Mouse (Mus musculus) spleen, adult 2 months (tissue): Measurements from ENCODE around the gene Art4. TPM values are rescaled to one million over a fixed set of nuclear protein-coding genes. Genes with fewer than 3 reads are reported as not detected.

Source experiments
- DNase-seq, 2 experiments: peaks; one replicate each; pipeline versions ENCODE4 v3.0.0 to v3.0.0-alpha.2; 2012 to 2021; ENCODE audit warnings: low spot score in 2 of 2, low read depth in 1 of 2
- H3K27ac ChIP-seq: fragments of 200-500 bp; 2 replicates; pipeline ENCODE4 v1.5.1; 2012; ENCODE audit warnings: low read length, inconsistent platforms; ENCODE audit not compliant: insufficient read depth
- H3K27me3 ChIP-seq: fragments of 200-500 bp; 2 replicates; pipeline ENCODE4 v1.6.1; 2012; ENCODE audit warnings: mild to moderate bottlenecking, moderate library complexity, low read length, inconsistent platforms; ENCODE audit not compliant: control insufficient read depth, insufficient read depth
- H3K36me3 ChIP-seq: fragments of 200-500 bp; 2 replicates; pipeline ENCODE4 v1.6.1; 2012; ENCODE audit warnings: mild to moderate bottlenecking, low read length, inconsistent platforms; ENCODE audit not compliant: control insufficient read depth, insufficient read depth
- H3K4me1 ChIP-seq: fragments of 200-500 bp; 2 replicates; pipeline ENCODE4 v1.6.1; 2011; ENCODE audit warnings: inconsistent platforms; ENCODE audit not compliant: control insufficient read depth, insufficient read depth, insufficient read length
- H3K4me3 ChIP-seq: fragments of 200-500 bp; 2 replicates; pipeline ENCODE4 v1.5.1; 2011; ENCODE audit warnings: mild to moderate bottlenecking, inconsistent platforms; ENCODE audit not compliant: insufficient read depth, insufficient read length; ENCODE audit errors: extremely low read depth
- CTCF ChIP-seq: fragments of 200-500 bp; IDR thresholded peaks from 2 replicates; pipeline ENCODE4 v1.5.1; 2011; ENCODE audit warnings: mild to moderate bottlenecking, inconsistent platforms; ENCODE audit not compliant: insufficient read depth, insufficient read length, insufficient replicate concordance; ENCODE audit errors: extremely low read depth
- POLR2A ChIP-seq: fragments of 200-500 bp; IDR thresholded peaks from 2 replicates; pipeline ENCODE4 v1.6.1; 2011; ENCODE audit warnings: low read depth, low read length, inconsistent platforms
- WGBS: fragments of 180-500 bp; shearing (Covaris S2); methylation state at CpG from one replicate; pipeline ENCODE4 v1.1.7; 2018; 5-methylcytosine and 5-hydroxymethylcytosine counted together
- polyA plus RNA-seq: library from polyadenylated mRNA; depleted of rRNA; stranded (reverse); fragments of >200 nt; gene quantifications from 2 replicates; pipeline ENCODE4 v1.2.3, GENCODE M21; 2012

The Art4 gene
- polyA plus RNA-seq, 1 experiment: 4.8 TPM

- Histone ChIP-seq H3K27me3 (no peaks in the 10 kb centered on the region), H3K4me1 (no peaks in the 10 kb centered on the region), H3K4me3 (no peak overlapping the region), H3K36me3 (peaks cover 70% of the 10 kb centered on the region), H3K27ac (no peak overlapping the region)
- WGBS: 97% methylated on average over 21 of the region's 21 CpGs
- no peak for DNase-seq
- TF ChIP-seq POLR2A (no peak), CTCF (no peak)
Observed at GRCm38 (mm10) chr6:136820381-136820780, 37.2 kb downstream of the Art4 start.

DNA sequence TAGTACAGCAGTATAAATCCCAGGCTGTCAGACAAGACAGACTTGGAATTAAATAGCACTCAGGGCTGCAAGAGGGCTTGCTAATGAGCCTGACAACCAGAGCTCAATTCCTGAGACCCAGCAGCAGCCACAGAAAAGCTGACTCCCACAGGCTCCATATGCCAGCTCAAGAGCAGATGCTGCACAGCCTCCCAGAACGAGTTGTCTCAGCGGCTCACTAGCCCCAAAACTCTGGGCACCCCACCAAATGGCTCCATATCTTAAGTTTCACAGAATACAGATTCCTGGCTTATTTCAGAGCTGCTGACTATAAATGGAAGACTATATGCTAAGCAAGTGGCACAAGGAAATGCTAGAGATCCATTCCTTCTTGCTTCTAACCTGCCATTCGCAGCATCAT, 40.0 kb downstream of the Art4 start:
- Histone ChIP-seq H3K4me3 (no peak overlapping the region), H3K27ac (no peak overlapping the region), H3K4me1 (no peaks in the 10 kb centered on the region), H3K27me3 (no peaks in the 10 kb centered on the region), H3K36me3 (peaks cover 68% of the 10 kb centered on the region)
- WGBS: 97% methylated on average over 3 of the region's 3 CpGs
- DNase-seq: no peak
- TF ChIP-seq CTCF (no peak), POLR2A (no peak)

DNA sequence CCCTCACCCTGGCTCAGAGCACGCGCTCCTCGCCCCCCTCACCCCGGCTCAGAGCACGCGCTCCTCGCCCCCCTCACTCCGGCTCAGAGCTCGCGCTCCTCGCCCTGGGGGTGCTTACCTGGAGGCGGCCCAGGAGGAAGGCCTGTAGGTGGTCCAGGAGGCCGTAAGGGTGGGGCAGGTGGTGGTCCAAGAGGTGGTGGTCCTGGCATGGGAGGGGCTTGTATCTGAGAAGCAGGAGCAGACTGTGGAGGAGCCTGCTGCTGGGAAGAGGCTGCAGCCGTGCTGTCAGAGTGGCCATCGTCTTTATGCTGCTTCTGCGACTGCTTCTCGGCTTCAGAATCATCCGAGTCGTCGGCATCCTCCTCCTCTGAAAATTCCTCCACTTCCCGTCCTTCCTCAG, 40.7 kb downstream of the Art4 start:
- H3K4me1 ChIP-seq: no peaks in the 10 kb centered on the region
- peaks cover 63% of the 10 kb centered on the region for H3K36me3 ChIP-seq
- no peak overlapping the region for H3K4me3 ChIP-seq
- no peak for TF ChIP-seq CTCF
- TF ChIP-seq POLR2A: no peak
- H3K27me3 ChIP-seq: no peaks in the 10 kb centered on the region
- 95% methylated on average over 21 of the region's 21 CpGs for WGBS
- H3K27ac ChIP-seq: no peak overlapping the region
- DNase-seq: no peak

DNA sequence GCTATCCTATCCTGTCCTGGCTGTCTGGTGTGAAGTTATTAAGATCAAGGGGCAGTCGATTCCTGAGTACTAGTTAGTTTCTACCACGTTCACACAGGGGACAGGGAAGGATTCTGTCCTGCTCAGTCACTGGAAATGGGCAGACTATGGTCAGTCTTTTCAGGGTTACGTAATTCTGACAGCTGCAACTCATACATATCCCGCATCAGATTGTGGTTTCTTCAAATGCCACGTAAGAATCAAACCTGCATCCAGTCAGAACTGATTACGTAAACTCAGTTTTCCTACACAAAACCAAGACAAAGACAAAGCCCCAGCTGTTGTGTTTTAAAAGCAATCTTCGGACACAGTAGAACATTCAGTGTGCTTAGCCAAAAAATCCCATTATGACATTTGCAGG, 42.2 kb downstream of the Art4 start:
- no peak for TF ChIP-seq CTCF
- TF ChIP-seq POLR2A: no peak
- no peaks in the 10 kb centered on the region for H3K27me3 ChIP-seq
- H3K36me3 ChIP-seq: peaks cover 50% of the 10 kb centered on the region
- no peak overlapping the region for H3K4me3 ChIP-seq
- no peaks in the 10 kb centered on the region for H3K4me1 ChIP-seq
- DNase-seq: no peak
- no peak overlapping the region for H3K27ac ChIP-seq
- WGBS: 93% methylated on average over 7 of the region's 7 CpGs

DNA sequence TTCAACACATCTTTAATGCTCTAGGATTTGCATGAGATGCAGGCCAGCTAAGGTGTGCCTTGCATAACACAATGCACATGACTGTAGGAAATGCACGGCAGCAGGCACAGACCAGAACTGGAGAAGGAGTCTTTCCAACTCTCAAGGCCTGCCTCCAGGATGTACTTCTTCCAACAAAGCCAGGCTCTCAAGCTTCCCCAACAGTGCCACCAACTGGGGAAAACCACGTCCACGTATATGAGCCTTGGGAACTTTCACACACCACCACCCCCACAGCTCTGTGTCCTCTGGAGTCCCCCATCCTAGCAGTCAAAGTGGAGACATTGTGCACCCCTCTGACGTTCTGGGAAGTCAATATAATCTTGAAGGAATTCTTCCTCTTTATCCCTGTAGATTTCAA, 44.4 kb downstream of the Art4 start:
- Histone ChIP-seq H3K4me3 (no peak overlapping the region), H3K36me3 (peaks cover 41% of the 10 kb centered on the region), H3K27ac (no peak overlapping the region), H3K27me3 (no peaks in the 10 kb centered on the region), H3K4me1 (peaks cover 6% of the 10 kb centered on the region; the same call in 1 of the 2 replicates)
- WGBS: 75% methylated on average over 4 of the region's 4 CpGs
- no peak for TF ChIP-seq POLR2A
- TF ChIP-seq CTCF: no peak
- no peak for DNase-seq

DNA sequence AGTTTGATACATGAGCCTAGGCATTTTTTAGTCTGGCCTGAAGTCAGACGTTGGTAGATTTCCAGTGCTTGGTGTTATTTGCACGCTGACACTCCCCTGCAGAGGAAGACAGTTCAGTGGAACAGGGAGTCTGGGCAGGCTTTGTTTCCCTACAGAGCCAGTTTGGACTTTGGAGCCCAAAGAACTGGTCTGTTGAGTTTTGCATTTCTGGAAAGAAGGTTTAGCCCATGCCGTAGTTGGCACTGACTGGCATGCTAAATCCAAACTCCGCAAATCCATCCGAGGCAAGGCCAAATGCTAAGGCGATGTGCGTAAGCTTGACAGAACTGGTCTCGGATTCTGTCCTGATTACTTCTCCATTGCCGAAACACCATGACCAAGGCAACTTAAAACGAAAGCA, 46.3 kb downstream of the Art4 start:
- no peak for TF ChIP-seq POLR2A
- no peak for TF ChIP-seq CTCF
- WGBS: 90% methylated on average over 10 of the region's 10 CpGs
- Histone ChIP-seq H3K4me1 (peaks cover 6% of the 10 kb centered on the region; the same call in 1 of the 2 replicates), H3K27ac (no peak overlapping the region), H3K4me3 (no peak overlapping the region), H3K27me3 (no peaks in the 10 kb centered on the region), H3K36me3 (peaks cover 25% of the 10 kb centered on the region)
- no peak for DNase-seq

DNA sequence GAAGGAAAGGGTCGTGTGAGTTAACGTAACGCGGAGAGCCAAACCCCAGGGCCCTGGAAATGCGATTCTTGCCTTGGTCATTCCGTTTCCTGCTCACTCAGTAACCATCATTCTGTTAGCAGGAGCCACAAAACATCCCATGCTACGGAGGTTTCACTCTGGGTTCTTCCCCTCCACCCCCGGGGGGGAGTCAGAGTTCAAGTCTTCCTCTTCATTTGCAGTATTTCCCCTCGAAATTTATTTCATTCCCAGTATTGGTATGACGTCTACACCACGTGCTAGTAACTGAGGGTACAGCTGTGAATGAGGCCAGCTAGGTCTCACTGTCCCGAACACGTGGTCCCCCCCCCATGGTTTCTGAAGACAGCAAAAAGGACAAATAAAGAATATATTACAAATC, 47.9 kb downstream of the Art4 start:
- no peak for DNase-seq
- H3K4me3 ChIP-seq: peak overlapping the region; percentile 46; the same call in 1 of the 2 replicates
- no peaks in the 10 kb centered on the region for H3K27me3 ChIP-seq
- WGBS: 41% methylated on average over 13 of the region's 13 CpGs
- TF ChIP-seq POLR2A (no peak), CTCF (no peak)
- H3K4me1 ChIP-seq: peaks cover 6% of the 10 kb centered on the region; the same call in 1 of the 2 replicates
- no peak overlapping the region for H3K27ac ChIP-seq
- H3K36me3 ChIP-seq: peaks cover 15% of the 10 kb centered on the region
